Mouse (Mus musculus) frontal cortex, adult 2 months (tissue): ENCODE results near the gene Gm17267. TPM values are rescaled to one million over a fixed set of nuclear protein-coding genes. Genes with fewer than 3 reads are reported as not detected.
"Not testable (repeated sequence)": the region's sequence is repeated elsewhere in the genome, so short reads cannot be mapped to it uniquely, and the experiment has no call there.

Source experiments
- DNase-seq, 2 experiments: peaks; one replicate each; pipeline ENCODE4 v3.0.0; 2022; ENCODE audit warnings: low spot score in 1 of 2; ENCODE audit errors: extremely low spot score in 1 of 2
- polyA plus RNA-seq: library from polyadenylated mRNA; depleted of rRNA; stranded (reverse); fragments of >200 nt; gene quantifications from 2 replicates; pipeline ENCODE4 v1.2.3, GENCODE M21; 2012; rRNA removed

Gm17267 gene
- polyA plus RNA-seq: not detected in 2 replicates

GRCm38 (mm10) chrX:126017257-126017656 lies at the start of gene Gm17267:
Gene Gm17267, plus strand, starts transcription at chrX:126017557.
- DNase-seq: not testable (repeated sequence)
